Mouse (Mus musculus) liver, embryonic 16.5 days (tissue): ENCODE data around the gene Inhbc. TPM values are rescaled to one million over a fixed set of nuclear protein-coding genes. Genes with fewer than 3 reads are reported as not detected.

Source experiments
- ATAC-seq: fragments of 200-750 bp; cut with Nextera tagmentation; 2 replicates; pipeline ENCODE4 v1.8.0; 2017; ENCODE audit warnings: low read depth, mild to moderate bottlenecking, moderate number of reproducible peaks, moderate library complexity
- H3K27ac ChIP-seq: fragments of 300-500 bp; sonication (generic); 2 replicates; pipeline ENCODE4 v1.5.1; 2014; ENCODE audit warnings: mild to moderate bottlenecking, low read length
- H3K27me3 ChIP-seq: fragments of 300-500 bp; sonication (generic); 2 replicates; pipeline ENCODE4 v1.6.1; 2014; ENCODE audit warnings: low read depth, low read length, mixed read lengths; ENCODE audit not compliant: control insufficient read depth, insufficient read depth
- H3K36me3 ChIP-seq: fragments of 300-500 bp; sonication (generic); 2 replicates; pipeline ENCODE4 v1.6.1; 2014; ENCODE audit warnings: mild to moderate bottlenecking; ENCODE audit not compliant: control insufficient read depth, insufficient read depth
- H3K4me1 ChIP-seq: fragments of 300-500 bp; sonication (generic); 2 replicates; pipeline ENCODE4 v1.6.1; 2014; ENCODE audit warnings: low read depth, low read length, mixed read lengths; ENCODE audit not compliant: control insufficient read depth
- H3K4me2 ChIP-seq: fragments of 300-500 bp; sonication (generic); 2 replicates; pipeline ENCODE4 v1.6.1; 2014; ENCODE audit warnings: low read depth, low read length, mixed read lengths
- H3K4me3 ChIP-seq: fragments of 300-500 bp; sonication (generic); 2 replicates; pipeline ENCODE4 v1.5.1; 2014; ENCODE audit warnings: low read depth, mild to moderate bottlenecking, low read length
- H3K9ac ChIP-seq: fragments of 300-500 bp; sonication (generic); 2 replicates; pipeline ENCODE4 v1.6.1; 2014; ENCODE audit warnings: low read depth, low read length
- H3K9me3 ChIP-seq: fragments of 300-500 bp; sonication (generic); replicated peaks from 2 replicates; pipeline ENCODE4 v1.6.1; 2016; ENCODE audit warnings: low read length; ENCODE audit not compliant: control insufficient read depth
- WGBS: fragments of 180-500 bp; shearing (Covaris S2); extraction: QIAGEN DNeasy Blood & Tissue Kit; methylation state at CpG from one replicate; pipeline ENCODE4 v1.1.7; 2014; ENCODE audit not compliant: insufficient replicate concordance; 5-methylcytosine and 5-hydroxymethylcytosine counted together
- polyA plus RNA-seq: library from polyadenylated mRNA; unstranded; fragments of >200 nt; fragmentation: Nextera tagmentation; extraction: Ambion mirVana; gene quantifications from 2 replicates; pipeline ENCODE4 v1.2.1, GENCODE M21; 2015

Gene Inhbc
- polyA plus RNA-seq, 1 experiment from 2014 or later, result 5.9 TPM

- H3K27me3 ChIP-seq, result peaks cover 47% of the 10 kb centered on the region
- H3K27ac ChIP-seq, result no peak overlapping the region
- H3K4me2 ChIP-seq, result no peak overlapping the region
- no peak overlapping the region for H3K4me3 ChIP-seq
- peaks cover 20% of the 10 kb centered on the region for H3K4me1 ChIP-seq
- WGBS, result 60% methylated on average over 5 of the region's 5 CpGs
- no peaks in the 10 kb centered on the region for H3K36me3 ChIP-seq
- H3K9ac ChIP-seq, result no peak overlapping the region
- ATAC-seq, result no peak
- no peaks in the 10 kb centered on the region for H3K9me3 ChIP-seq
These were observed 33.3 kb downstream of the Inhbc start for GRCm38 (mm10) chr10:127336952-127337351.

DNA sequence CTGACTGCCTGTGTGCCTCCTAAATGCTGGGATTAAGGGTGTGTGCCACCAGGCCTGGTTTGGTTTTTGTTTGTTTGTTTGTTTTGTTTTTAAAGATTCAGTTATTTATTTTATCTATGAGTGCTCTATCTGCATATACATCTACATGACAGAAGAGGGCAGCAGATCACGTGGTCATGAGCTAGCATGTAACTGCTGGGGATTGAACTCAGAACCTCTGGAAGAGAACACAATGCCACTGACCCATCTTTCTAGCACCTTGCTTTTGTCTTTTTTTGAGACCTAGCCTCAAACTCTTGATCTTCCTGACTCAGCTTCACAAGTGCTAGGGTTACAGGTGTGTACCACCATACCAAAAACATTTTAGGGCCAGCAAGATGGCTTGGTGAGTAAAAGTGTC lies 35.0 kb downstream of the Inhbc start:
- Histone ChIP-seq H3K9me3 (no peaks in the 10 kb centered on the region), H3K9ac (no peak overlapping the region), H3K4me2 (no peak overlapping the region), H3K4me3 (no peak overlapping the region), H3K27me3 (peaks cover 30% of the 10 kb centered on the region), H3K36me3 (no peaks in the 10 kb centered on the region), H3K4me1 (peaks cover 16% of the 10 kb centered on the region), H3K27ac (no peak overlapping the region)
- 23% methylated on average over 1 of the region's 1 CpGs for WGBS
- ATAC-seq, result no peak

GRCm38 (mm10) chr10:127333152-127333551 lies 37.1 kb downstream of the Inhbc start:
- no peaks in the 10 kb centered on the region for H3K36me3 ChIP-seq
- H3K9me3 ChIP-seq, result no peaks in the 10 kb centered on the region
- H3K4me3 ChIP-seq, result no peak overlapping the region
- peaks cover 9% of the 10 kb centered on the region for H3K27me3 ChIP-seq
- H3K4me1 ChIP-seq, result peaks cover 5% of the 10 kb centered on the region; the same call in 1 of the 2 replicates
- no peak overlapping the region for H3K4me2 ChIP-seq
- ATAC-seq, result no peak
- 42% methylated on average over 5 of the region's 5 CpGs for WGBS
- H3K9ac ChIP-seq, result no peak overlapping the region
- H3K27ac ChIP-seq, result no peak overlapping the region

DNA sequence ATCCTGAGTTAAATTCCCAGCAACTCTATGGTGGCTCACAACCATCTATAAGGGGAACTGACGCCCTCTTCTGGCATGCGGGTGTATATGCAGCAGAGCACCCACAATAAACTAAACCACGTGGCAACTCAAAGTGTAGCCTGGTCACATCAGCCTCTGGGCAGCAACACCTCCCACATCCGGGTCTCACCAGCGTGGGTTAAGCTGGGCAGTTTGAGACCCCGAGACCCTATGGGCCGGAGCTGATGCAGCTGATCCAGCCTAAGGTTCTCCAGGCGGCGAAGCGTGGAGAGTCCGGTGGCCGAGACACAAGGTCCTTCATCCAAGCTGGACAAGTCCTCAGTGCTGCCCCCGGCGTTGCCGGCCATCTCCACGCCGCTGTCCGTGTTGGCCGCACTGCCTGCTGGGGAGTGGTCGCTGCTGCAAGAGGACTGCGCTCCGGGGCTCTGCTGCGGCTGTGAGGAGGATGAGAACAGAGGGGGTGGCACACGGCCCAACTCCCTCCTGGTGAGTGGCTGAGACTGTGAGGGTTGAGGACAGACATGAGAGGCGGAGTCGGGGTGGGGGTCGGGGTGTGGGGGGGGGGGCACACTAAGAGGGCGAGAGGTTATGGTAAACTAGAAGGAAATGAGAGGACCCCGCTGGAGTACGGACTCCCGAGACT lies 37.9 kb downstream of the Inhbc start:
- Histone ChIP-seq H3K9ac (no peak overlapping the region), H3K27me3 (peaks cover 3% of the 10 kb centered on the region), H3K4me1 (peaks cover 5% of the 10 kb centered on the region; the same call in 1 of the 2 replicates), H3K36me3 (no peaks in the 10 kb centered on the region), H3K4me2 (no peak overlapping the region; the same call in 1 of the 2 replicates), H3K9me3 (no peaks in the 10 kb centered on the region), H3K27ac (no peak overlapping the region), H3K4me3 (no peak overlapping the region)
- 40% methylated on average over 31 of the region's 31 CpGs for WGBS
- no peak for ATAC-seq

GRCm38 (mm10) chr10:127330212-127330611 lies 40.0 kb downstream of the Inhbc start:
- ATAC-seq, result no peak
- WGBS, result 67% methylated on average over 7 of the region's 7 CpGs
- H3K4me1 ChIP-seq, result peaks cover 22% of the 10 kb centered on the region

DNA sequence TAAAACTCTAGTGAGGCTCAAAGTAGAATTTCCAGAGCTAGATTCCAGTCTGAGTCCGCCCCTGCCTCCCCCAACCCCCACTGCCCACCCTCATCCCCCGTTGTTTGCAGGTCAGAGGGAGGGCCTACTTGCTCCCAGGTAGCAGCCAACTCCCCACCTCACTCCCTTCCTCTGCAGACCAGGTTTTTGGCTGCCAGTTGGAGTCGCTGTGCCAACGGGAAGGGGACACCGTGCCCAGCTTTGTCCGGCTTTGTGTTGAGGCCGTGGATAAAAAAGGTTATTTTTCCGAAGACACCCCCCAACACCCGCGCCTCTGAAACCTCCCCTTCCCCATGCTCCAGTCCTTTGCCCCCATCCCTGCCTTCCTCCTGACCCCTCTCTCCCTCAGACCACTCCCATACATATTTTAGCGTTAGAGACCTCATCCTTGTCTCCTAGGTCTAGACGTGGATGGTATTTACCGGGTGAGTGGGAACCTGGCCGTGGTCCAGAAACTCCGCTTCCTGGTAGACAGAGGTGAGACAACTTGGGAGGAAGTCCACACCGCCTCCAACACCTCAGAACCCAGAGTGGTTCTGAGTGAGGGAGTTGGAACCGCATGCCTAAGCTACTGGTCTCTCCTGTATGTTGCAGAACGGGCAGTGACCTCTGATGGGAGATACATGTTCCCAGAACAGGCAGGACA lies 42.6 kb downstream of the Inhbc start:
- Histone ChIP-seq H3K4me2 (no peak overlapping the region), H3K27me3 (peaks cover 9% of the 10 kb centered on the region), H3K9ac (no peak overlapping the region), H3K9me3 (no peaks in the 10 kb centered on the region), H3K4me3 (no peak overlapping the region), H3K36me3 (no peaks in the 10 kb centered on the region), H3K27ac (no peak overlapping the region), H3K4me1 (peaks cover 26% of the 10 kb centered on the region)
- WGBS, result 79% methylated on average over 18 of the region's 18 CpGs
- ATAC-seq, result no peak

More at GRCm38 (mm10) chr10:127330212-127330611, 40.0 kb downstream of the Inhbc start:
- Histone ChIP-seq H3K4me3 (no peak overlapping the region), H3K4me2 (no peak overlapping the region), H3K9me3 (no peaks in the 10 kb centered on the region), H3K9ac (no peak overlapping the region), H3K27ac (no peak overlapping the region), H3K27me3 (peaks cover 9% of the 10 kb centered on the region), H3K36me3 (no peaks in the 10 kb centered on the region)

DNA sequence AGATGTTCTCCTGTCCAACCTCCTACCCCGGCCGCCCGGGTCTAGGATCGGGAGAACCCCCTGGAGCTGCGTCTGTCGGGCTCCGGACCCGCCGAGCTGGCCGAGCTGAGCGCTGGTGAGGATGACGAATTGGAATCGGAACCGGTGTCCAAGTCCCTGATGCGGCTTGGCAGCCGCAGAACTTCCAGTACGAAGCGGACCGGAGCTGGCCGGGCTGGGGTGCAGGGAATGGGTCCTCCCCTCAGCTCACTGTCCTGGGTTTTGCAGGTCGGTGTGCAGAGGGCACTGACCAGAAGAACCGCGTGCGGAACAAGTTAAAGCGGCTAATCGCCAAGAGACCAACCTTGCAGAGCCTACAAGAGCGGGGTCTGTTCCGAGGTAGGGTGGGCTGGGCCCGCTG lies 43.4 kb downstream of the Inhbc start:
- no peak for ATAC-seq
- H3K4me1 ChIP-seq, result peaks cover 26% of the 10 kb centered on the region
- 25% methylated on average over 29 of the region's 29 CpGs for WGBS
- no peak overlapping the region for H3K27ac ChIP-seq
- peak overlapping the region; percentile 62 for H3K4me3 ChIP-seq
- H3K4me2 ChIP-seq, result peak overlapping the region; percentile 86
- H3K9me3 ChIP-seq, result no peaks in the 10 kb centered on the region
- H3K9ac ChIP-seq, result peak overlapping the region; percentile 63
- no peaks in the 10 kb centered on the region for H3K36me3 ChIP-seq
- peaks cover 9% of the 10 kb centered on the region for H3K27me3 ChIP-seq

GRCm38 (mm10) chr10:127326017-127326801 lies 44.0 kb downstream of the Inhbc start:
- Histone ChIP-seq H3K4me1 (peaks cover 26% of the 10 kb centered on the region), H3K27ac (no peak overlapping the region), H3K9ac (peak overlapping the region; percentile 63)

More at GRCm38 (mm10) chr10:127326017-127326801, 44.0 kb downstream of the Inhbc start:
- Histone ChIP-seq H3K4me2 (peak overlapping the region; percentile 86), H3K27me3 (peaks cover 9% of the 10 kb centered on the region), H3K36me3 (no peaks in the 10 kb centered on the region), H3K9me3 (no peaks in the 10 kb centered on the region), H3K4me3 (peak overlapping the region; percentile 62)
- under 1% methylated on average over 54 of the region's 54 CpGs for WGBS
- ATAC-seq, result peak; percentile 30
